Mouse (Mus musculus): Measurements from ENCODE around the gene Krt19. TPM values are rescaled to one million over a fixed set of nuclear protein-coding genes. Genes with fewer than 3 reads are reported as not detected.

Gene Krt19
- polyA plus RNA-seq, 1 experiment = 0.44 TPM

DNA sequence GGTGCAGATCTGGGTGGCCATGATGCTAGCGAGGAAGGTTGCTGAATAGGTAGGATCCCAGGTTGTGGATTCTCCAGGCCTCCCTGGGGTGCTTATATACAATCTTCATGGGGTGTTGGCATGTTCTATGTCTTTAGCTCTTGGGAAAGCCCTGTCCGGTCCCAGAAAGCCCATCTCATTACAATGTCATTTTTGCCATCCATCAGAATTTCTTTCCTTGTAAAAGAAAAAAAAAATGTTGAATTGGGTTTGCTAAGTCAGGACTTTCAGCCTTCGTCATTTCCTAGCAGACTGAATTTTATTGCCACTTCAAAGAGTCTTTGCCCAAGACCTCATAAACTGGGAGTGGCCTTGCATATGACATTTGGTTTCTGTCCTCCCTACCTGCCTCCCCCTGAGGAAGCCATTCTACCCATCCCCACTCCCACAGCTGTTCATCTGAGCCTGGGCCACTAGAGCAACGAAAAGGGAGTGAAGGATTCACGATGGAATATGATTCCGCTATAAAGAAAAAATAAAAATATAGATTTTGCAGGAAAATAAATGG lies 42.8 kb downstream of the Krt19 start, which contains the start of gene Krt36:
Krt36 (minus strand) TSS at position 51 of the 547 bp plus-strand sequence.
- Histone ChIP-seq H3K4me3 (ENCODE audit: insufficient read depth, low read length) (no peak within 1 kb of the TSS), H3K27ac (ENCODE audit: insufficient read depth, low read length) (no peak within 1 kb of the TSS), H3K4me1 (ENCODE audit: control insufficient read depth, insufficient read depth, low read length) (no peaks in the 10 kb centered on the region)
- TF ChIP-seq POLR2A (IDR thresholded peaks at IDR 0.05; ENCODE audit: extremely low read depth, insufficient read depth, low read length) (no peak), CTCF (IDR thresholded peaks at IDR 0.05; ENCODE audit: extremely low read depth, insufficient read depth, low read length) (no peak)

GRCm38 (mm10) chr11:100102693-100103429 lies 45.6 kb downstream of the Krt19 start:
- Histone ChIP-seq H3K4me1 (ENCODE audit: control insufficient read depth, insufficient read depth, low read length) (no peaks in the 10 kb centered on the region), H3K4me3 (ENCODE audit: insufficient read depth, low read length) (no peak overlapping the region), H3K27ac (ENCODE audit: insufficient read depth, low read length) (no peak overlapping the region)
- TF ChIP-seq CTCF (IDR thresholded peaks at IDR 0.05; ENCODE audit: extremely low read depth, insufficient read depth, low read length) (no peak), POLR2A (IDR thresholded peaks at IDR 0.05; ENCODE audit: extremely low read depth, insufficient read depth, low read length) (no peak)

GRCm38 (mm10) chr11:100100391-100100790 lies 48.1 kb downstream of the Krt19 start:
- TF ChIP-seq POLR2A (IDR thresholded peaks at IDR 0.05; ENCODE audit: extremely low read depth, insufficient read depth, low read length) = no peak
- no peaks in the 10 kb centered on the region for H3K4me1 ChIP-seq (ENCODE audit: control insufficient read depth, insufficient read depth, low read length)
- no peak overlapping the region for H3K4me3 ChIP-seq (ENCODE audit: insufficient read depth, low read length)
- H3K27ac ChIP-seq (ENCODE audit: insufficient read depth, low read length) = no peak overlapping the region

DNA sequence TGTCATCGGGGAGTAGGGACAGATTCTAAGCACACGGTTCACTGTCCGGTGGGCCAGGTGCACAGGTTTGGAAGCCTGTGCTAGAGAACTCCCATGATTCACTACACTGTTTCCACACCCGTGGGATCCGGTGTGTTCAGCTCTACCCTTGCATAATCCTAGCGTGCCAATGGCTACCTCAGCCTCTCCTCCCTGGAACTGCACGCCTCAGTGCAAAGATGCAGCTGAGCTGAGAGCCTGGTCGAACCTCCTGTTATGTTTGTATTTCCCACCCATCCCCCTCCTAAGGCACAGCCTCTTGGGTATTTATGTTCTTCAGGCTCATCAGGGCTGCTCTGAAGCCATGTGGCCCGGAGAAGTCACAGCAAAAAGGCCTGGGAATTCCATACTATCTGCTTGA lies 50.6 kb downstream of the Krt19 start:
- H3K27ac ChIP-seq (ENCODE audit: insufficient read depth, low read length) = no peak overlapping the region
- TF ChIP-seq POLR2A (IDR thresholded peaks at IDR 0.05; ENCODE audit: extremely low read depth, insufficient read depth, low read length) = no peak
- no peak for TF ChIP-seq CTCF (IDR thresholded peaks at IDR 0.05; ENCODE audit: extremely low read depth, insufficient read depth, low read length)
- no peaks in the 10 kb centered on the region for H3K4me1 ChIP-seq (ENCODE audit: control insufficient read depth, insufficient read depth, low read length)
- no peak overlapping the region for H3K4me3 ChIP-seq (ENCODE audit: insufficient read depth, low read length)

GRCm38 (mm10) chr11:100096141-100096540 lies 52.3 kb downstream of the Krt19 start, which contains the start of gene Krt35:
Krt35 (minus strand) TSS chr11:100096241.
- Histone ChIP-seq H3K4me1 (ENCODE audit: control insufficient read depth, insufficient read depth, low read length) (no peaks in the 10 kb centered on the region), H3K27ac (ENCODE audit: insufficient read depth, low read length) (no peak within 1 kb of the TSS), H3K4me3 (ENCODE audit: insufficient read depth, low read length) (no peak within 1 kb of the TSS)
- TF ChIP-seq CTCF (IDR thresholded peaks at IDR 0.05; ENCODE audit: extremely low read depth, insufficient read depth, low read length) (no peak), POLR2A (IDR thresholded peaks at IDR 0.05; ENCODE audit: extremely low read depth, insufficient read depth, low read length) (no peak)

Other genes with a start within 250 kb of the Krt19 start
- not detected in 2 replicates for gene Krtap31-1, start 240.7 kb downstream of the Krt19 start, polyA plus RNA-seq (2012; rRNA removed)
- not detected in 2 replicates for gene Gm11565, start 233.9 kb downstream of the Krt19 start, polyA plus RNA-seq (2012; rRNA removed)
- not detected in 2 replicates for gene Krtap31-2, start 212.4 kb downstream of the Krt19 start, polyA plus RNA-seq (2012; rRNA removed)
- not detected in 2 replicates for gene Krtap9-5, start 200.2 kb downstream of the Krt19 start, polyA plus RNA-seq (2012; rRNA removed)
- gene Krtap29-1, start 169.6 kb downstream of the Krt19 start, polyA plus RNA-seq (2012; rRNA removed) = not detected in 2 replicates
- gene Krtap16-1, start 162.1 kb downstream of the Krt19 start, polyA plus RNA-seq (2012; rRNA removed) = not detected in 2 replicates
- not detected in 2 replicates for gene Krtap17-1, start 154.7 kb downstream of the Krt19 start, polyA plus RNA-seq (2012; rRNA removed)
- 0.06 TPM in 1 of 2 replicates, not detected in the other for gene Krt33a, start 132.5 kb downstream of the Krt19 start, polyA plus RNA-seq (2012; rRNA removed)
- not detected in 2 replicates for gene Krt33b, start 118.8 kb downstream of the Krt19 start, polyA plus RNA-seq (2012; rRNA removed)
- not detected in 2 replicates for gene Krt34, start 107.1 kb downstream of the Krt19 start, polyA plus RNA-seq (2012; rRNA removed)
- gene Krt31, start 98.1 kb downstream of the Krt19 start, polyA plus RNA-seq (2012; rRNA removed) = not detected in 2 replicates
- gene Krt32, start 60.4 kb downstream of the Krt19 start, polyA plus RNA-seq (2012; rRNA removed) = 0.10 TPM in 1 of 2 replicates, not detected in the other
- not detected in 2 replicates for gene Krt35, start 52.4 kb downstream of the Krt19 start, polyA plus RNA-seq (2012; rRNA removed)
- not detected in 2 replicates for gene Krt36, start 43.0 kb downstream of the Krt19 start, polyA plus RNA-seq (2012; rRNA removed)
- not detected in 2 replicates for gene Krt13, start 27.1 kb downstream of the Krt19 start, polyA plus RNA-seq (2012; rRNA removed)
- gene Krt15, start 12.7 kb downstream of the Krt19 start, polyA plus RNA-seq (2012; rRNA removed) = 0.25 TPM in 1 of 2 replicates, not detected in the other
- 4.7 and 6.4 TPM in 2 replicates for gene Krt9, start 44.6 kb upstream of the Krt19 start, polyA plus RNA-seq (2012; rRNA removed)
- not detected in 2 replicates for gene Krt14, start 58.9 kb upstream of the Krt19 start, polyA plus RNA-seq (2012; rRNA removed)
- not detected in 2 replicates for gene Krt16, start 100.2 kb upstream of the Krt19 start, polyA plus RNA-seq (2012; rRNA removed)
- 0.13 and 0.15 TPM in 2 replicates for gene Krt17, start 112.4 kb upstream of the Krt19 start, polyA plus RNA-seq (2012; rRNA removed)
- not detected in 2 replicates for gene Krt42, start 121.2 kb upstream of the Krt19 start, polyA plus RNA-seq (2012; rRNA removed)
- 534 and 549 TPM in 2 replicates for gene Eif1, start 171.2 kb upstream of the Krt19 start, polyA plus RNA-seq (2012; rRNA removed)
- 0.33 TPM in 1 of 2 replicates, not detected in the other for gene Gast, start 185.7 kb upstream of the Krt19 start, polyA plus RNA-seq (2012; rRNA removed)
- gene Hap1, start 207.5 kb upstream of the Krt19 start, polyA plus RNA-seq (2012; rRNA removed) = 76.5 and 83.3 TPM in 2 replicates
- gene Jup, start 249.1 kb upstream of the Krt19 start, polyA plus RNA-seq (2012; rRNA removed) = 40.9 and 48.2 TPM in 2 replicates